Mouse (Mus musculus) left cerebral cortex, adult 11 months (tissue): Measurements from ENCODE around the gene Elovl6.

Experiments used
- DNase-seq: peaks from one replicate; pipeline ENCODE4 v3.0.0; 2022; ENCODE audit warnings: low spot score

Gene Elovl6

GRCm38 (mm10) chr3:129566876-129567275, 34.7 kb downstream of the Elovl6 start:
- no peak for DNase-seq

- no peak for DNase-seq
These were observed 36.4 kb downstream of the Elovl6 start for GRCm38 (mm10) chr3:129568506-129568905.

GRCm38 (mm10) chr3:129570989-129571388, 38.8 kb downstream of the Elovl6 start:
- no peak for DNase-seq

- DNase-seq: no peak
These were observed 39.5 kb downstream of the Elovl6 start for GRCm38 (mm10) chr3:129571642-129572041.

GRCm38 (mm10) chr3:129572959-129573358, 40.8 kb downstream of the Elovl6 start:
- no peak for DNase-seq

GRCm38 (mm10) chr3:129573609-129574008, 41.5 kb downstream of the Elovl6 start:
- no peak for DNase-seq

GRCm38 (mm10) chr3:129575086-129575485, 42.9 kb downstream of the Elovl6 start:
- DNase-seq: no peak

GRCm38 (mm10) chr3:129576522-129576921, 44.4 kb downstream of the Elovl6 start:
- no peak for DNase-seq

- DNase-seq: no peak
These were observed 46.8 kb downstream of the Elovl6 start for GRCm38 (mm10) chr3:129578741-129579475.

- DNase-seq: no peak
These were observed 48.9 kb downstream of the Elovl6 start for GRCm38 (mm10) chr3:129581024-129581423.

GRCm38 (mm10) chr3:129582449-129582848, 50.3 kb downstream of the Elovl6 start:
- DNase-seq: no peak

GRCm38 (mm10) chr3:129583290-129583689, 51.1 kb downstream of the Elovl6 start:
- DNase-seq: no peak

GRCm38 (mm10) chr3:129587916-129588315, 55.8 kb downstream of the Elovl6 start:
- no peak for DNase-seq

- no peak for DNase-seq
These were observed 56.6 kb downstream of the Elovl6 start for GRCm38 (mm10) chr3:129588753-129589152.

GRCm38 (mm10) chr3:129589705-129590104, 57.5 kb downstream of the Elovl6 start:
- no peak for DNase-seq

GRCm38 (mm10) chr3:129590548-129591226, 58.5 kb downstream of the Elovl6 start:
- peak; percentile 69 for DNase-seq

GRCm38 (mm10) chr3:129591251-129591650, 59.1 kb downstream of the Elovl6 start:
- no peak for DNase-seq

- DNase-seq: no peak
These were observed 59.6 kb downstream of the Elovl6 start for GRCm38 (mm10) chr3:129591761-129592160.

- no peak for DNase-seq
These were observed 60.8 kb downstream of the Elovl6 start for GRCm38 (mm10) chr3:129593001-129593400.

GRCm38 (mm10) chr3:129593735-129594134, 61.6 kb downstream of the Elovl6 start:
- DNase-seq: no peak

GRCm38 (mm10) chr3:129596098-129596497, 63.9 kb downstream of the Elovl6 start:
- DNase-seq: no peak

- DNase-seq: no peak
These were observed 70.1 kb downstream of the Elovl6 start for GRCm38 (mm10) chr3:129602289-129602688.

GRCm38 (mm10) chr3:129605487-129605886, 73.3 kb downstream of the Elovl6 start:
- DNase-seq: no peak

- DNase-seq: no peak
These were observed 73.8 kb downstream of the Elovl6 start for GRCm38 (mm10) chr3:129605934-129606333.
